Mouse (Mus musculus): ENCODE measurements around the gene S1pr5.

GRCm38 (mm10) chr9:21246342-21246741, 1.9 kb downstream of the S1pr5 start:
- no peak for TF ChIP-seq POLR2A (IDR thresholded peaks at IDR 0.05; ENCODE audit: low read depth, low read length)
- no peak for TF ChIP-seq CTCF (IDR thresholded peaks at IDR 0.05; ENCODE audit: extremely low read depth, insufficient read length, insufficient replicate concordance, low read depth, low read length)

Data from small intestine, adult 2 months (tissue).